Mouse (Mus musculus): ENCODE results near the gene Oas1h. TPM values are rescaled to one million over a fixed set of nuclear protein-coding genes. Genes with fewer than 3 reads are reported as not detected.
"Not testable (repeated sequence)": the region's sequence is repeated elsewhere in the genome, so short reads cannot be mapped to it uniquely, and the experiment has no call there.

The Oas1h gene
- total and polyA plus RNA-seq, 3 experiments: not detected

GRCm38 (mm10) chr5:120881681-120882080 is 20.5 kb downstream of the Oas1h start:
- not testable (repeated sequence) for DNase-seq

GRCm38 (mm10) chr5:120887413-120887812 is 26.2 kb downstream of the Oas1h start, which contains the start of gene Oas1g:
TSS of gene Oas1g (minus strand) at chr5:120887613.
- DNase-seq: not testable (repeated sequence)

- DNase-seq: no peak
These were observed 26.6 kb downstream of the Oas1h start for GRCm38 (mm10) chr5:120887831-120888230.

DNA sequence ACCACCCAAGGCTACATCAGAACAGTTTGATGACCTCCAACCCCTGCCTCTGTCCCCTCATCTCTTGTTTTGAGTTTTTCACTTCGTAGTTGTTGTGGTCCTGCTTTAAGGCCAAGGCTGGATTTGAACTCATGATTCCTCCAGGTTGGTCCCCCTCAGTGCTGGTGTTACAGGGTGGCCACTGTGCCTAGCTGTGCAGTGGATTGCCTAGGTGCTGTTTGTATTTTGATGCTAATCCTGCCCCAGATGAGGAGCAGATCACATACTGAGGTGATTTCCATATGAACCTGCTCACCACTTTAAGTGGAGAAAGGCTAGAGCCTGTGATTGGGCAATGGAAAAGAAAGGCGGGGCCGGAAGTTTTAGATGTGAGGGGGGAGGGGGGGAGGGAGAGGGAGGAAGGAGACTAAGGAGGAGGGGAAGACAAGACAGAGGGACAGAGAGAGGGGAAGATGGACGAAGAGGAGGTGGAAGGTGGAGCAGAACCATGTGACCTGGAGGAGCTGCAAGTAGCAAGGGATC is 27.1 kb downstream of the Oas1h start:
- DNase-seq: not testable (repeated sequence)

- DNase-seq: no peak
These were observed 28.8 kb downstream of the Oas1h start for GRCm38 (mm10) chr5:120890026-120890425.

- no peak for DNase-seq
These were observed 29.8 kb downstream of the Oas1h start for GRCm38 (mm10) chr5:120890991-120891390.

- not testable (repeated sequence) for DNase-seq
These were observed 30.5 kb downstream of the Oas1h start for GRCm38 (mm10) chr5:120891566-120892242.

DNA sequence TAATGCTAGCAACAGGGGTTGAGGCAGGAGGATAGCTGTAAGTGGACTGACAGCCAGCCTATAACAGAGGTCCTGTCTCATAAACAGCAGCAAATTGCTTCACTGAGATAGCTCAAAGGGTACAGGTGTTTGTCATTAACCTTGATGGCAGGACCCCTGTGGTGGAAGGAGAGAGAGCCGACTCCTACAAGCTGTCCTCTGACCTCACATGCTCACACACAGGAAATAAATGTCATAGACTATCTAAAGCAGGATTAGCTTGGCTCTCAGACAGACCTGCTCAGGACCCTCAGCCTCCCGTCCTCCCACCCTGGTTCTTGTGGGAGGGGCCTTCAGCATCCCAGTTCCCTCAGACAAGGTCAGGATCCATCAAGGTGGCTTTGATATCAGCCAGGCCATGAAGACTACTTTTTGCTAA is 31.0 kb downstream of the Oas1h start:
- no peak for DNase-seq

DNA sequence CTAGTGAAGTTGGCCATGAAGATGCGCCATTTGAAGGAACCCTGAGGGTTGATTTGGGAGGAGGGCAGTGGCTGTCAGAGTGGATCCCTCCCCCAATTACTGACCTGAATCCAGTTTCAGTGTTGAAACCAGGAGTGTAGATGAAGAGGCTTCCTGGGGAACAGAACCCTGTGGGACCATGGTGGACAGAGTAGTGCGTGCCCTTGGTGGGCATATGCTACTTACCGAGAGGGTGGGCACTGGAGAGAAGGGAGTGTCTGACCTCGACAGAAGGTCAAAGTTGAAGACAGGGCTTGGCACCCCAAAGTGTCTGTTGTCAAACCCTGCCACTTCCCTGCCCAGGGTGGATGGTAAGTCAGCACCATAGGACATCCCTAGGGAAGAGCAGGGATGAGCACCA is 32.6 kb downstream of the Oas1h start:
- not testable (repeated sequence) for DNase-seq

DNA sequence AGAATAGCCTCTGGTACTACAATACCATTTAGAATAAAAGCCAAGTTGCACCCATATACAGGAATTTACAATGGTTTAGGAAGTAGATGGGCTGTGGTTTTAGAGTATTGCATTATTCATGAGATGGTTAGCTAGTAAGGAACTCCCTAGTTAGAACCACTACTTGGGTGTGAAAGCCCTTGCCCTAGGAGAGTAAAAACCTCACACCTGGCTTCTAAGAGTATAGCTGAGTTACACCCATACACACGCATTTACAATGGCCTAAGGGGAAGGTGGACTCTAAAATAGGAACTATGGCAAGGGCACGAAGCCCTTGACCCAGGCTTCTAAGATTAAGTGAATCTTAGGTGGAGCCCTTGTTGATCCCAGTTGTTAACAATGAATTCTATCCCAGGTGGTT is 33.5 kb downstream of the Oas1h start:
- not testable (repeated sequence) for DNase-seq

DNA sequence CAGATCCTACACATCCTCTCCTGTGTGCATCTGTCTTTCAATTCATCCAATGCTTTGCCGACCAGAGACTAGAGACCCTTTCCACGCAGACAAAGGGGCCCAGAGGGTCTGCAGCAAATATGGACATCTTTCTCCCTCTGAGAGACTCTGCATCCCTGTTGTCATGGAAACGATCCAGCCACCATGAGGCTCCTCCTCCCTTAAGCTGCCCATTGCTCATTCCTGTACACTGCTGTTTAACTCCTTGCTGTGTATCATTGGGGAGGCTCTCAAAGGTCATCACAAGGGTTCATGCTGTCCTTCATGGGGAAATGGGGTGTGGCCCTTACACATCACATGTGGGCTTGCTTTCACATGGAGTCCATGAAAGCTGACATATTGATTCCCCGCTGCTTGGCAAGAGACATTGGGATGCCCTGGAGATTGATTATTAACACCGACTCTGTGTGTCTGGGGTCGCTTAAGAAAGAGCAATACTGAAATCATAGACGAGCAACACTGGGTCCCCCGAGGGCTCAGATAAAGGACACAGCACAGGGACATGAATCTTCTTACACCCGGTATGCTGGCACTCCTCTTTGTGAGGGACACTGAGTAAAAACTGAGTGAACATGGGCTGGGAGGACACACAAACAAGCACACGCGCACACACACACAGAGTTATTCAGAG is 34.1 kb downstream of the Oas1h start:
- DNase-seq: no peak

- no peak for DNase-seq
These were observed 37.1 kb downstream of the Oas1h start for GRCm38 (mm10) chr5:120898307-120898706.

GRCm38 (mm10) chr5:120898726-120899125 is 37.5 kb downstream of the Oas1h start:
- DNase-seq: no peak

DNA sequence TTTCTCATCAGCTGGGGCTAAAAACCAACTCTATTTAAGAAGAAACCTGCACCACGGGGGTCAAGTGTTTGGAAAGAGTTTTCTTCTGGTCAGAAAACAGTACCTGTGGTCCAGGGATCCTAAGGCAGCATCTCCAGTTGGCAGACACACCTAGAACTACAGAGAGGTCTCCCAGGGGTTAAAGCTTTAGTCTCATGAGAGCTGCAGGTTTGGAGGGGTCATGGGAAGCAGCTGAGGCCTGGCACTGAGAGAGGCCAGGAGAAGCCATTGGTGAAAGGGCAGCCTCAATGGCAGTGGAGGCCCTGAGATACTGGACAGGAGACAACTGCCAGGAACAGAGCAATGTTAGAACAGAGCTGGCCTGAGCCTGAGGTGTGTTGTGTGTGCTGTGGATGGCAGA is 39.4 kb downstream of the Oas1h start:
- DNase-seq: no peak

DNA sequence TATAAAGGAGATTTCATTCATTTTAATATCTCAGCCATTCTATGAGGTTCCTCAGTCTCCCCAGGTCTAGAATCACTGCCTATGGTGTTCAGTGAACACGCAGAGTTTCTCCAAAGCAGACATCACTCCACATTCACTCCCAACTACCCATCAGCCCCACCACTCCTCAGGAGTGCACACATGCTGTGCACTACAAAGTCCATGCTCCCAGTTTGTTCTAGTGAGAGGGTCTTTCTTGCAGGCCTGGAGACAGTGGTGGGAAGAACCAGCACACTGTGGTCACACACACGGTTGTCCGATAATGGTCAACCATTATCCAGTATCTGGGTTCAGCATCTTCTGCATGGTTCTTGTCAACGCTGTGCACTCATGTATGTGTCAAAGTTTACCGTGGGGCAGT is 40.8 kb downstream of the Oas1h start:
- no peak for DNase-seq

DNA sequence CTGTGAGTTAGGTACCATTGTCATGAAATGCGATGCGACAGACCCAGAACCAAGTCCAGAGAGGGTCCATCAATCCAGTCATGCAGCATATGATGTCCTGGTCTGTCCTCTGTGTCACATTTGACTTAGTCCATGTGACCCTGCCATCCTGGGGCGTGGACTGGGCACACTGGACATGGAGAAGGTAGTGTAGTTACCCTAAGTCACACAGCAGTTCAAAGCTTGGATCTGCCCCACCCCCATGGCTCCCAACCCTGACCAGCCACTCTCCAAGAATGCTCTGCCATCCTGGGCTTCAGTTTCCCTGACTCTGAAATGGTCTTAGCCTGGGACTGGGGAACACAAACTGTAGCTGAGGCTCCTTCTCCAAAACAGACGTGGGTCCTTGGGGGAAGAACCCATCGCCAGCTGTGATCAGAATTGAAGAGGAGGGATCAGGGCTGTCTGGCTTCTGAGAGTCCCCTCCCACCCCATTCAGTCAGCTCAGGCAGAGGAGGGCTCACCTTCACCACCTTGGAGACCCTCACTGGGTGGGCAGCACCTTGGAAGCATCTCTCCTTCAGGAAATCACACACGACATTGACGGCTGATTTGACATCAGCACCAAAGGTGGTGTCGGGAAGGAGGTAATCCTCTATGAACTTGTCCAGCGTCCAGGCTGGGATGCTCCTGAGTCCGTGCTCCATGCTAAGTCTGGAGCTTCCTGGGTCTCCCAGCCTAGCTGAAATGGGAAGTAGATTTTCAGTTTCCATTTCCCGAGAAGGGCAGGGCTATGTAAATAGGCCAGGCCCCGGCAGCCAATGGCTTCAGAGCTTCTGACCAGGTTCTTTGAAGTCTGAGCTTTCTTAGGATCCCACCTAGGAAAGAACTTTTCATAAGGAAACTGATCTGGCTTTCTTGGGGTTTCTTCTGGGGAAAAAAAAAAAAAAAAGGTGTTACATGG is 45.8 kb downstream of the Oas1h start, which contains the start of gene Oas1a:
Gene Oas1a (minus strand): TSS at position 731 of the 943 bp plus-strand sequence.
- peak; percentile 26 for DNase-seq

GRCm38 (mm10) chr5:120908196-120908920 is 47.1 kb downstream of the Oas1h start:
- DNase-seq: no peak

DNA sequence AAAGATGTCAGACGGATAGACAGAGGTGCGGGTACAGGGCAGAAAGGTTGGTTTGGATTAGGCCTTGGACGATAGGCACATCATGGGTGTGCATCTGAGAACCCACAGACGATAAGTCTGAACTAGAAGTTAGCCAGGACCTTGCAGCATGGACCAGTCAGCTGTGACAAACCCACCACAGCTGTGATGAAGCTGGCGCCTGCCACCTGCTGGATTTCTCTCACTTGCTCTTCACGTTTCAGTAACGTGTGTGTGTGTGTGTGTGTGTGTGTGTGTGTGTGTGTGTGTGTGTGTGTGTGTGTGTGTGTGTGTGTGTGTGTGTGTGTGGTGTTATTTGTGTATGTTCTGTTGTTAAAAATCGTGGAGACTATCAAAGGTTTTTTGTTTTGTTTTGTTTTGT is 53.0 kb downstream of the Oas1h start, which contains the start of gene Oas1d:
Gene Oas1d (plus strand): TSS at position 333 of the 400 bp plus-strand sequence.
- not testable (repeated sequence) for DNase-seq

DNA sequence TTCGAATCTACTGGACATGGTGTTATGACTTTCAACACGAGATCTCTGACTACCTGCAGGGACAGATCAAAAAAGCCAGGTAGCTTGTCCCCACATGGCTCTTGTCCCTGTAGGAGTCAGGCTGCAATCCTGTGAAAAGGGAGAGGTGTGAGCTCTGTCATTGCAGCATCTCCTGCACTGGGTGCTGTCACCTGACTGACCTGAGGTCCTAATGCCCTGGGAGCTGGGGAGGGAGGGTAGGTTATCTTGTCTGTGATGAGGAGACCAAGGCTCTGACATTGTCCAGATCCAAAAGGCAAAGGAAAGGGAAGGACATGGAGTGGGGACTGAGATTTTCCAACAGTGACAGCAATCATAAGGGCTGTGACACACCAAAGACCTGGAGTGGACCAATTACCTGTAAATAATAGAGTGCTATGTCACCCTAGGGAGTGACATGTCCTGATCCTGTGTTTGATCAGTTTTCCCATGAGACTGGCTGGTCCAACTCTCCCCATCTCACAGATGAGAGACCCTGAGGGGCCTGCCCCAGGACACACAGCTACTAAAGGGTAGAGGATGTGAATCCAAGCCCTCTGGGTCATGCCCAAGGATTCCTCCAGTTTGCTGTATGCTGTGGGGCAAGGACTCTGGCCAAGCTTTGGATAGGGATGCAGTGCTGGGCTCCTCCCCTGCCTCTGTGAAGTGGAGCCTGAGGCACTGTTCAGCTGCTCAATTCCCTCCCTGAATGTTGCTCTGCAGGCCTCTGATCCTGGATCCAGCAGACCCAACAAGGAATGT is 58.1 kb downstream of the Oas1h start:
- not testable (repeated sequence) for DNase-seq

- DNase-seq: no peak
These were observed 59.1 kb downstream of the Oas1h start for GRCm38 (mm10) chr5:120920296-120920695.
